Mouse (Mus musculus): ENCODE data around the gene Mef2a. TPM values are rescaled to one million over a fixed set of nuclear protein-coding genes. Genes with fewer than 3 reads are reported as not detected.

The Mef2a gene
- polyA plus RNA-seq (2014; fragmentation: Nextera tagmentation; extraction: Ambion mirVana): 53.8 and 59.1 TPM in 2 replicates

DNA sequence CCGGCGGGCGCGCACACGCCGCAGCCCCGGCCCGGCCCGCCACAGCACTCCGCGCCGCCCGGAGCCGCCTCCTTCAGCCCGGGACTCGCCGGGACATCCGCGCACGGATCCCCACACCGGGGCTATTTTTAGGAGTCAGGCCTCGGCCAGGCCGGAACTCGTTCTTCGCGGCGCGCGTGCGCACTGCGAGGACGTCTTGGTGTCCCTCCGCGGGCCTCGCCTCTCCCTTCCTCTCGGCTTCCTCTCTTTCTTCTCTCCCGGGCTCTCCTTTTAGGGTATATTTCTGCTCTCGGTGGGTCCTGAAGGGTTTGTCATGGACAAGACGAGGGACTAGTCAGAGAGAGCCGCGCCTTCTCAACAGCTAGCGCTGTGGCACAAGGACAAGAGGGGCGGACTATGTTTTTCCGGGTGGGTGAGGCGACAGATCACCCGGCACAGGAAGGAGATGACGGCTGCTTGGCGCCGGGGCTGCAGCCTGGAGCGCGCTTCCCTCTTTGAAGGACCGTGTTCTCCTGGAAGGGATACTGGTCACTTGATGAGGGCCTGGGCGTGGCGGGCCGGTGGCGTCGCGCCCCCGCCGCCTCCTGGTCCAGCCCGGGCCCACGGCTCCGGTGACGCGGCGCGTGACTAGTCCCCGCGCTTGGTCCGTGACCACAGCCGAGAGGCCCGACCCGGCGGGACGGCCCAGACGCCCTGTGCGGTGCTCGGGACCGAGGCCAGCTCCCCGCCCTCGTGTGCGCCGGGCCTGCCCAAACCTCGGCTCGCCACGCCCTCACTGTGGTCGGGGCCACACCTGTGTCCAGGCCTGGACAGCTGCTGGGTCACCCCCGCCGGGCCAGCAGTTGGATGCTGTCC lies at the start of gene Mef2a:
Gene Mef2a, minus strand, starts transcription at position 130 of the 855 bp plus-strand sequence.
- Histone ChIP-seq H3K4me1 (ENCODE audit: control insufficient read depth, insufficient read depth, low read length) (peaks cover 17% of the 10 kb centered on the region), H3K9ac (ENCODE audit: low read depth, low read length) (peak within 1 kb of the TSS; percentile 99), H3K36me3 (ENCODE audit: control insufficient read depth, insufficient read depth, low read length) (no peaks in the 10 kb centered on the region), H3K4me3 (ENCODE audit: low read depth, low read length) (peak within 1 kb of the TSS; percentile 96), H3K27me3 (replicated peaks; ENCODE audit: control insufficient read depth, insufficient read depth, low read length) (no peaks in the 10 kb centered on the region), H3K4me2 (ENCODE audit: low read depth, low read length) (peak within 1 kb of the TSS; percentile 86), H3K27ac (replicated peaks; ENCODE audit: low read depth, low read length) (peak within 1 kb of the TSS; percentile 99), H3K9me3 (ENCODE audit: control insufficient read depth, low read length) (no peaks in the 10 kb centered on the region)
- under 1% methylated on average over 54 of the region's 89 CpGs for WGBS
- ATAC-seq (ENCODE audit: low read depth) (peak; percentile 92), DNase-seq (ENCODE audit: low spot score) (peak; percentile 97)

GRCm38 (mm10) chr7:67421476-67422186 lies 49.0 kb upstream of the Mef2a start:
- Histone ChIP-seq H3K9me3 (ENCODE audit: control insufficient read depth, low read length) (no peaks in the 10 kb centered on the region), H3K27ac (replicated peaks; ENCODE audit: low read depth, low read length) (no peak overlapping the region), H3K4me1 (ENCODE audit: control insufficient read depth, insufficient read depth, low read length) (peaks cover 11% of the 10 kb centered on the region), H3K27me3 (replicated peaks; ENCODE audit: control insufficient read depth, insufficient read depth, low read length) (no peaks in the 10 kb centered on the region), H3K4me3 (ENCODE audit: low read depth, low read length) (no peak overlapping the region), H3K9ac (ENCODE audit: low read depth, low read length) (no peak overlapping the region), H3K4me2 (ENCODE audit: low read depth, low read length) (no peak overlapping the region), H3K36me3 (ENCODE audit: control insufficient read depth, insufficient read depth, low read length) (no peaks in the 10 kb centered on the region)
- peak; percentile 73 for ATAC-seq (ENCODE audit: low read depth)
- 50% methylated on average over 12 of the region's 12 CpGs for WGBS
- DNase-seq (ENCODE audit: low spot score): peak; percentile 80

GRCm38 (mm10) chr7:67421088-67421475 lies 48.4 kb upstream of the Mef2a start:
- no peak overlapping the region for H3K27ac ChIP-seq (replicated peaks; ENCODE audit: low read depth, low read length)
- H3K4me3 ChIP-seq (ENCODE audit: low read depth, low read length): no peak overlapping the region
- no peak overlapping the region for H3K4me2 ChIP-seq (ENCODE audit: low read depth, low read length)
- H3K9me3 ChIP-seq (ENCODE audit: control insufficient read depth, low read length): no peaks in the 10 kb centered on the region
- no peak for DNase-seq (ENCODE audit: low spot score)
- WGBS: 53% methylated on average over 3 of the region's 3 CpGs
- ATAC-seq (ENCODE audit: low read depth): peak; percentile 15; the same call in 1 of the 2 replicates
- H3K27me3 ChIP-seq (replicated peaks; ENCODE audit: control insufficient read depth, insufficient read depth, low read length): no peaks in the 10 kb centered on the region
- no peaks in the 10 kb centered on the region for H3K36me3 ChIP-seq (ENCODE audit: control insufficient read depth, insufficient read depth, low read length)
- H3K4me1 ChIP-seq (ENCODE audit: control insufficient read depth, insufficient read depth, low read length): peaks cover 11% of the 10 kb centered on the region
- H3K9ac ChIP-seq (ENCODE audit: low read depth, low read length): no peak overlapping the region

DNA sequence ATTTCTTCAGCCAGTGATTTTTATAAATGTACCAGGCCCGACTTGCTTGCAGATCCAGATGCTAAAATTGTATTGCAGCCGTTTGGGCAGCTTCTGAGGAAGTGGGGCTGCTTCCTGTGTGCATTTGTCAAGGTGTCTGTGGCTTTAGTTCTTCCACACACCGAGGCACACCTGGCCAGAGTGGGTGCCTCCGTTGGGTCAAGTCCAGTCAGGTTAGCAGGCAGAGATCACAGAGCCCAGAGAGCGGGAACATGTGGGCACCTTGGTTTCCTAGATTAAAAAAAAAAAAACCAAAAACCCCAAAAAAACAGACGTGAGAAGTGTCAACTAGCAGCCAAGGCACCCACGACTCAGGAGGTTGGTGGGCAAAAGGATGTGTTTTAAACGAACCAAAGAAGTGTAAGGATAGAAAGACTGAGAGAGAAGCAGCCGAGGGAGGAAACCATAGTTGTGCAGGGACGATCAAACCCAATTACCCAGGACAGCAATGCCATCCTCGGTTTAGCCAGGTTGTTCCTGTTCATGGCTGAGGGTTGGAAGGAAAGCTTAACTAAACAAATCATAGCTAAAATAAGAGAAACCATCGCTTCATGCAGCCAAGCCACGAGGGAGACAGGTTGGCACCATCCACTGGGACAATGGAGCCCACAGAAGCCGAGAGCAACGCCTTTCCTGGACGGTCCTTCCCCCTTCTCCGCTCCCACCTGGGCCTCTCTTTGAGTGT lies 47.1 kb upstream of the Mef2a start:
- Histone ChIP-seq H3K4me1 (ENCODE audit: control insufficient read depth, insufficient read depth, low read length) (peaks cover 11% of the 10 kb centered on the region), H3K4me3 (ENCODE audit: low read depth, low read length) (no peak overlapping the region), H3K36me3 (ENCODE audit: control insufficient read depth, insufficient read depth, low read length) (no peaks in the 10 kb centered on the region), H3K9ac (ENCODE audit: low read depth, low read length) (no peak overlapping the region), H3K27me3 (replicated peaks; ENCODE audit: control insufficient read depth, insufficient read depth, low read length) (no peaks in the 10 kb centered on the region), H3K4me2 (ENCODE audit: low read depth, low read length) (no peak overlapping the region), H3K9me3 (ENCODE audit: control insufficient read depth, low read length) (no peaks in the 10 kb centered on the region), H3K27ac (replicated peaks; ENCODE audit: low read depth, low read length) (no peak overlapping the region)
- ATAC-seq (ENCODE audit: low read depth) (no peak), DNase-seq (ENCODE audit: low spot score) (no peak)
- 69% methylated on average over 17 of the region's 17 CpGs for WGBS

DNA sequence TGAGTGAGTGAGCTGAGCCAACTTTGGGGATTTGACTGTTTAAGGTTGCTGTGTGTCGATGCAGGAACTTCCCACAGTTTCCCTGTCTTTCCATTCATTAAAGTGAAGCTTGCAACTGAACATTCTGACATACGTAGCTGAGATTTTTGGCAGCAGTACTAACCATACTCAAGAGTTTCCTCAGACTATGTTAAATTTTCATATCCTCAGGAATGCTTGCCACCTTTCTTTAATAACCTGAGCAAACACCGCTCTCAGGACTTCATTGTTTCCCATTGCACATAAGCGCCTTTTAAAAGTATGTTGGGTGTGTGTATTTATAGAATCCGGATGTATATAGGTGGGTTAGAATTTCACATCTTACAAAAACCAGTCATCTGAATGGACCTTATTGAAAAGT lies 45.5 kb upstream of the Mef2a start:
- Histone ChIP-seq H3K4me1 (ENCODE audit: control insufficient read depth, insufficient read depth, low read length) (peaks cover 11% of the 10 kb centered on the region), H3K36me3 (ENCODE audit: control insufficient read depth, insufficient read depth, low read length) (no peaks in the 10 kb centered on the region), H3K27me3 (replicated peaks; ENCODE audit: control insufficient read depth, insufficient read depth, low read length) (no peaks in the 10 kb centered on the region), H3K4me2 (ENCODE audit: low read depth, low read length) (no peak overlapping the region), H3K9ac (ENCODE audit: low read depth, low read length) (no peak overlapping the region), H3K4me3 (ENCODE audit: low read depth, low read length) (no peak overlapping the region), H3K9me3 (ENCODE audit: control insufficient read depth, low read length) (no peaks in the 10 kb centered on the region), H3K27ac (replicated peaks; ENCODE audit: low read depth, low read length) (no peak overlapping the region)
- ATAC-seq (ENCODE audit: low read depth) (no peak), DNase-seq (ENCODE audit: low spot score) (no peak)
- WGBS: 84% methylated on average over 5 of the region's 5 CpGs

DNA sequence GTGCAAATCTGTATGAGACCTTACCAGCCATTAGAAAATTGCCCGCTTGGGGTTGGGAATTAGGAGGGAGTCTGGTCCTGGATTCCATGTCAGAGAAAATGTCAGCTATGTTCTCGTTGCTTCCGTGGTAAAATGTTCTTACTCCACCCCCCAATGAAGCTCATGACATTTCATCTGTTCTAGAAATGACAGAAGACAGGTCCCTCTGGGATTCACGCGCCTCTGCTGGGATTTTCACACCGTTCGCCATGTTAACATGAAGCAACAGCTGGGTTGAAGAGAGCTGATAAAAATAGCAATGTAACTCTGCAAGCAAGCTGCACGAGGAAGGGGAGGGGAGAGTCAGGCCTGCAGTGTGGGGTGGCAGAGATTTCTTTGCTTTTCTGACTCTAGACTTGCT lies 42.1 kb upstream of the Mef2a start:
- no peak overlapping the region for H3K4me3 ChIP-seq (ENCODE audit: low read depth, low read length)
- no peaks in the 10 kb centered on the region for H3K27me3 ChIP-seq (replicated peaks; ENCODE audit: control insufficient read depth, insufficient read depth, low read length)
- DNase-seq (ENCODE audit: low spot score): peak; percentile 86
- H3K27ac ChIP-seq (replicated peaks; ENCODE audit: low read depth, low read length): peak overlapping the region; percentile 33; the same call in 1 of the 2 replicates
- H3K9ac ChIP-seq (ENCODE audit: low read depth, low read length): no peak overlapping the region
- peak; percentile 53; the same call in 1 of the 2 replicates for ATAC-seq (ENCODE audit: low read depth)
- H3K9me3 ChIP-seq (ENCODE audit: control insufficient read depth, low read length): no peaks in the 10 kb centered on the region
- no peaks in the 10 kb centered on the region for H3K36me3 ChIP-seq (ENCODE audit: control insufficient read depth, insufficient read depth, low read length)
- no peak overlapping the region for H3K4me2 ChIP-seq (ENCODE audit: low read depth, low read length)
- H3K4me1 ChIP-seq (ENCODE audit: control insufficient read depth, insufficient read depth, low read length): peaks cover 4% of the 10 kb centered on the region
- WGBS: 45% methylated on average over 8 of the region's 8 CpGs

DNA sequence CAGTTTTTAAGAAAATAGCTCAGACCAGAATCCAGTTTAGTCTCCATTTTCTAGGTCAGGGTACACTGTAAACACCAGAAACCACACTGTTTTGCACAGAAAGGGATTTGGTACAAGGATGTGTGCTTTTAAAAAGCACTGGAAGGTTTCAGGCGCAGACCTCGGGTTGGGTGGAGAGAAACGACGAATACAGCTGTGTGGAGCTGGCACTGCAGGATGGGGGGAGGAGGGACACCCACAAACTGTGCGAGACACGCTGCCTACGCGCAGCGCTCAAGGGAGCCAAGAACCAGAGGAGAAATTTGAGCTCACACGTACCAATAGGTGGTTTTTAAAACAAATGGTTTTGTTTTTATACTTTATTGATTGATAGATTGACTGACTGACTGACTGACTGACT lies 40.0 kb upstream of the Mef2a start:
- no peak overlapping the region for H3K9ac ChIP-seq (ENCODE audit: low read depth, low read length)
- DNase-seq (ENCODE audit: low spot score) (peak; percentile 58), ATAC-seq (ENCODE audit: low read depth) (no peak)
- H3K27ac ChIP-seq (replicated peaks; ENCODE audit: low read depth, low read length): no peak overlapping the region
- H3K4me2 ChIP-seq (ENCODE audit: low read depth, low read length): no peak overlapping the region
- H3K9me3 ChIP-seq (ENCODE audit: control insufficient read depth, low read length): no peaks in the 10 kb centered on the region
- H3K36me3 ChIP-seq (ENCODE audit: control insufficient read depth, insufficient read depth, low read length): no peaks in the 10 kb centered on the region
- no peak overlapping the region for H3K4me3 ChIP-seq (ENCODE audit: low read depth, low read length)
- WGBS: 47% methylated on average over 10 of the region's 10 CpGs
- no peaks in the 10 kb centered on the region for H3K4me1 ChIP-seq (ENCODE audit: control insufficient read depth, insufficient read depth, low read length)
- no peaks in the 10 kb centered on the region for H3K27me3 ChIP-seq (replicated peaks; ENCODE audit: control insufficient read depth, insufficient read depth, low read length)

DNA sequence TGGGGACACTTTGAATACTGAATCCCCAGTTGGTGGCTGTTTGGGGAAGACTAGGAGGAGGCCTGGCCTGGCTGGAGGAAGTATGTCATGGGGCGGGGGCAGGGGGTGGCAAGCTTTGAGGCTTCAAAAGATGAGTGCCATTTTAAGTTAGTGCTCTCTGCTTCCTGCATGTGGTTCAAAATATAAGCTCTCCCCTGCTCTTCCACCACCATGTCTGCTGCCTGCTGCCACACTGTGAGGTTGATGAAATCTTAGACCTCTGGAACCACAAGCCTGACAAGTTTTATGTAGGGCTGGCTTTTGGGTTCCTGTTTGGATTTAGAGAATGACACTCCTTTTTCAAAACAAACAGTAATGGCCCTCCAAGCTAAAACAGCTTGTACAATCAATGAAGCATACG lies 34.4 kb upstream of the Mef2a start:
- Histone ChIP-seq H3K4me2 (ENCODE audit: low read depth, low read length) (no peak overlapping the region), H3K4me3 (ENCODE audit: low read depth, low read length) (no peak overlapping the region), H3K27ac (replicated peaks; ENCODE audit: low read depth, low read length) (no peak overlapping the region), H3K9me3 (ENCODE audit: control insufficient read depth, low read length) (peaks cover 6% of the 10 kb centered on the region; the same call in 1 of the 2 replicates), H3K36me3 (ENCODE audit: control insufficient read depth, insufficient read depth, low read length) (no peaks in the 10 kb centered on the region), H3K4me1 (ENCODE audit: control insufficient read depth, insufficient read depth, low read length) (no peaks in the 10 kb centered on the region), H3K9ac (ENCODE audit: low read depth, low read length) (no peak overlapping the region), H3K27me3 (replicated peaks; ENCODE audit: control insufficient read depth, insufficient read depth, low read length) (no peaks in the 10 kb centered on the region)
- 77% methylated on average over 2 of the region's 2 CpGs for WGBS
- DNase-seq (ENCODE audit: low spot score) (no peak), ATAC-seq (ENCODE audit: low read depth) (no peak)
